Mouse (Mus musculus) forebrain, embryonic 12.5 days (tissue): ENCODE results near the gene Folr1. TPM values are rescaled to one million over a fixed set of nuclear protein-coding genes. Genes with fewer than 3 reads are reported as not detected.

ENCODE experiments used
- ATAC-seq: fragments of 200-750 bp; cut with Nextera tagmentation; 2 replicates; pipeline ENCODE4 v1.8.0; 2017; ENCODE audit warnings: moderate TSS enrichment; ENCODE audit not compliant: low FRiP score
- H3K27ac ChIP-seq: fragments of 300-500 bp; sonication (generic); 2 replicates; pipeline ENCODE4 v1.5.1; 2016; ENCODE audit warnings: mild to moderate bottlenecking
- H3K27me3 ChIP-seq: fragments of 300-500 bp; sonication (generic); 2 replicates; pipeline ENCODE4 v1.6.1; 2016; ENCODE audit warnings: mild to moderate bottlenecking
- H3K36me3 ChIP-seq: fragments of 300-500 bp; sonication (generic); replicated peaks from 2 replicates; pipeline ENCODE4 v1.6.1; 2016; ENCODE audit warnings: mild to moderate bottlenecking
- H3K4me1 ChIP-seq: fragments of 300-500 bp; sonication (generic); 2 replicates; pipeline ENCODE4 v1.6.1; 2016
- H3K4me2 ChIP-seq: fragments of 300-500 bp; sonication (generic); 2 replicates; pipeline ENCODE4 v1.6.1; 2016; ENCODE audit warnings: mild to moderate bottlenecking, moderate library complexity
- H3K4me3 ChIP-seq: fragments of 300-500 bp; sonication (generic); replicated peaks from 2 replicates; pipeline ENCODE4 v1.5.1; 2016; ENCODE audit warnings: mild to moderate bottlenecking
- H3K9ac ChIP-seq: fragments of 300-500 bp; sonication (generic); 2 replicates; pipeline ENCODE4 v1.6.1; 2016; ENCODE audit warnings: mild to moderate bottlenecking
- H3K9me3 ChIP-seq: fragments of 300-500 bp; sonication (generic); 2 replicates; pipeline ENCODE4 v1.6.1; 2016
- WGBS: fragments of 180-500 bp; shearing (Covaris S2); methylation state at CpG from one replicate; pipeline ENCODE4 v1.1.7; 2016; 5-methylcytosine and 5-hydroxymethylcytosine counted together
- polyA plus RNA-seq: library from polyadenylated mRNA; unstranded; fragments of >200 nt; fragmentation: Nextera tagmentation; extraction: Ambion mirVana; gene quantifications from 2 replicates; pipeline ENCODE4 v1.2.1, GENCODE M21; 2016

Gene Folr1
- polyA plus RNA-seq, 1 experiment from 2014 or later = 8.2 TPM

GRCm38 (mm10) chr7:101866491-101867265, 3.9 kb downstream of the Folr1 start:
- ATAC-seq = no peak
- Histone ChIP-seq H3K36me3 (no peaks in the 10 kb centered on the region), H3K4me3 (no peak overlapping the region), H3K4me2 (no peak overlapping the region), H3K4me1 (peaks cover 4% of the 10 kb centered on the region), H3K27me3 (no peaks in the 10 kb centered on the region), H3K9me3 (no peaks in the 10 kb centered on the region), H3K27ac (no peak overlapping the region), H3K9ac (no peak overlapping the region)
- WGBS = 74% methylated on average over 11 of the region's 11 CpGs

DNA sequence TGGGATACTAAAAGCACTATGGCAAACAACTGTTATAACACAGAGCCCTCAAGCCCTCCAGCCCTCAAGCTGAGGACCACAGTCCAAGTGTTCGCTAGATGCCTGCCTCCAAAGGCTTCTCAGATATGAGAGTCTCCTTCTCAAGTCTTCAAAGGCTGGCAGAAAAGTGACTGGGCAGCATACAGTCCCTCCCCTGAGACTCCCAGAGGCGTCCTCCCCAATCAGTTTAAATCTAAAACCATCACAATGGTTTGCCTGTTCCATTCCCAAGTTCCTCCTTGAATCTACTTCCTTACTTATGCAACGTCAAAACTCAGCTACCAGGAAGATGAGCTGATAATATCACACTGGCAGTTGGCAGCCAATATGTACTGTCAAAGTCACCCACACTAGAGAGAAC, 7.2 kb downstream of the Folr1 start, which contains the start of gene Anapc15:
TSS of gene Anapc15 (plus strand) at position 301 of the 400 bp plus-strand sequence.
- no peaks in the 10 kb centered on the region for H3K4me1 ChIP-seq
- H3K4me2 ChIP-seq = no peak within 1 kb of the TSS
- no peaks in the 10 kb centered on the region for H3K36me3 ChIP-seq
- 90% methylated on average over 3 of the region's 3 CpGs for whole genome bisulfite sequencing
- H3K27me3 ChIP-seq = no peaks in the 10 kb centered on the region
- H3K9me3 ChIP-seq = no peaks in the 10 kb centered on the region
- no peak for ATAC-seq
- H3K27ac ChIP-seq = no peak within 1 kb of the TSS
- H3K4me3 ChIP-seq = no peak within 1 kb of the TSS
- no peak within 1 kb of the TSS for H3K9ac ChIP-seq

- 72% methylated on average over 3 of the region's 3 CpGs for WGBS
- Histone ChIP-seq H3K9ac (no peak overlapping the region), H3K9me3 (no peaks in the 10 kb centered on the region), H3K27ac (no peak overlapping the region), H3K4me2 (no peak overlapping the region), H3K27me3 (no peaks in the 10 kb centered on the region), H3K4me3 (no peak overlapping the region), H3K4me1 (no peaks in the 10 kb centered on the region), H3K36me3 (no peaks in the 10 kb centered on the region)
- ATAC-seq = no peak
These were observed 8.3 kb downstream of the Folr1 start for GRCm38 (mm10) chr7:101862291-101862690.

GRCm38 (mm10) chr7:101860978-101861377, 9.6 kb downstream of the Folr1 start:
- Histone ChIP-seq H3K9ac (no peak overlapping the region), H3K27me3 (no peaks in the 10 kb centered on the region), H3K36me3 (no peaks in the 10 kb centered on the region), H3K9me3 (no peaks in the 10 kb centered on the region), H3K27ac (no peak overlapping the region), H3K4me1 (no peaks in the 10 kb centered on the region), H3K4me3 (no peak overlapping the region), H3K4me2 (no peak overlapping the region)
- no peak for ATAC-seq

DNA sequence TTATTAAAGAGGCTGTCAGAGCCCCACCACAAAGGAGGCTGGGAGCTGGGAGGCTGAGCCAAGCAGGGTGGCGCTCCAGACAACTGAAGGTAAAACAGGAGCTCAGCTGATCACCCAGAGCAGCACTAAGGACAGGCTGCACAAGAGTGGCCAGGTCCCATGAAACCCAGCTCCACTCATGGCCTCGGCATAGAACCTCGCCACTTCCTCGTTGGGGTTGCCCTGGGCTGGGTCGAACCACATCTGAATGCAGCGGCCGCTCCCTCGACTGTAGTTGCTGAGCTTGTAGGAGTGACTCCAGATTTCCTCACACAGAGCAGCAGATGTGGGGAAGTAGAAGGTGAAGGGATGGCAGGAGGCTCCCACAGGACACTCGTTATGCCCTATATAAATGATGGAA, 12.2 kb downstream of the Folr1 start:
- no peak overlapping the region for H3K4me3 ChIP-seq
- no peaks in the 10 kb centered on the region for H3K4me1 ChIP-seq
- no peak overlapping the region for H3K4me2 ChIP-seq
- 87% methylated on average over 9 of the region's 9 CpGs for WGBS
- ATAC-seq = no peak
- no peak overlapping the region for H3K9ac ChIP-seq
- H3K27me3 ChIP-seq = no peaks in the 10 kb centered on the region
- H3K9me3 ChIP-seq = no peaks in the 10 kb centered on the region
- no peaks in the 10 kb centered on the region for H3K36me3 ChIP-seq
- H3K27ac ChIP-seq = no peak overlapping the region

- no peaks in the 10 kb centered on the region for H3K9me3 ChIP-seq
These were observed 13.5 kb downstream of the Folr1 start, which contains the start of gene Folr2 for GRCm38 (mm10) chr7:101857094-101857493. TSS of gene Folr2 (minus strand) at chr7:101857194.

DNA sequence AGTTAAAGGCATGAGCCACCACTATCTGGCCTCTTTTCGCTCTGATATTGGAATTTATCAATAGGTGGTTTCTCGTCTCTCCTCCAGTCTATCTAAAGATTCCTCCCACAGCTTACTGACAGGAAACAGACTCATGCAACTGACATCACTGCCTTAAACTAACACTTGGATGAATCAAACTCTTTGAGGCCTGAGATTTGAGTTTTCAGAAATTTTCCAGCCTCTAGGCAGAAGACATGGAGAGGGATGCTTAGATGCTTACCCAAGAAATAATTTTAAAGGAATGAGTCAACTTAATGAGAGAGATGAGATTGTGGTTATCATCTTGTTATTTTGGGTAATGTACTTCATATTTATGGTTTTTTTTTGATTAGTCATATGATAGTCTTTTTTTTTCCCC, 16.8 kb downstream of the Folr1 start:
- Histone ChIP-seq H3K9me3 (no peaks in the 10 kb centered on the region), H3K4me3 (no peak overlapping the region), H3K4me2 (no peak overlapping the region), H3K9ac (no peak overlapping the region), H3K27ac (no peak overlapping the region), H3K27me3 (no peaks in the 10 kb centered on the region), H3K4me1 (no peaks in the 10 kb centered on the region), H3K36me3 (no peaks in the 10 kb centered on the region)
- no peak for ATAC-seq
- WGBS = 88% methylated on average over 2 of the region's 2 CpGs

More at GRCm38 (mm10) chr7:101857094-101857493, 13.5 kb downstream of the Folr1 start, which contains the start of gene Folr2:
- Histone ChIP-seq H3K36me3 (no peaks in the 10 kb centered on the region), H3K4me2 (no peak within 1 kb of the TSS), H3K9ac (no peak within 1 kb of the TSS), H3K4me3 (no peak within 1 kb of the TSS), H3K4me1 (no peaks in the 10 kb centered on the region), H3K27ac (no peak within 1 kb of the TSS), H3K27me3 (no peaks in the 10 kb centered on the region)
- ATAC-seq = no peak
- WGBS = 90% methylated on average over 4 of the region's 4 CpGs

DNA sequence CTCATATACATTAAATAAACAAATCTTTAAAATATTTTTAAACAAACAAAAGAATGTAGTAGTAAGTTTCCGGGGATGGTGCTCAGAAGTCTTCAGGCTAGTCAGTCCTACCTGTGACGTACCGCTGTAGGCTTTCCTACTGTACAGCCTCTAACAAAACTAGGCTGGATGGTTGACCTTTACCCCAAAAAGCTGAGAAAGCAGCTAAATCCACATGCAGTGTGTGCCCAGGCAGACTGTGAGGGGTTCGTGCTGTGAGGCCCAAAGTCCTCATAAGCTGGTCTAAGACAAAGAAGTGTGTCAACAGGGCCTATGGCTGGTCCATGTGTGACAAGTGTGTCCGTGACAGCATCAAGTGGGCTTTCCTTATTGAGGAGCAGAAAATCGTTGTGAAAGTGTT, 17.7 kb downstream of the Folr1 start:
- Histone ChIP-seq H3K27me3 (no peaks in the 10 kb centered on the region), H3K4me1 (no peaks in the 10 kb centered on the region), H3K36me3 (no peaks in the 10 kb centered on the region), H3K27ac (no peak overlapping the region), H3K4me3 (no peak overlapping the region), H3K9me3 (no peaks in the 10 kb centered on the region), H3K9ac (no peak overlapping the region), H3K4me2 (no peak overlapping the region)
- ATAC-seq = no peak
- 86% methylated on average over 6 of the region's 6 CpGs for WGBS

GRCm38 (mm10) chr7:101851689-101852088, 18.9 kb downstream of the Folr1 start:
- no peak overlapping the region for H3K4me2 ChIP-seq
- no peaks in the 10 kb centered on the region for H3K9me3 ChIP-seq
- ATAC-seq = no peak

GRCm38 (mm10) chr7:101847934-101848333, 22.7 kb downstream of the Folr1 start:
- Histone ChIP-seq H3K36me3 (no peaks in the 10 kb centered on the region), H3K9me3 (no peaks in the 10 kb centered on the region), H3K4me1 (no peaks in the 10 kb centered on the region), H3K27ac (no peak overlapping the region), H3K27me3 (no peaks in the 10 kb centered on the region), H3K4me3 (no peak overlapping the region), H3K9ac (no peak overlapping the region), H3K4me2 (no peak overlapping the region)
- 97% methylated on average over 1 of the region's 1 CpGs for WGBS
- ATAC-seq = no peak

More at GRCm38 (mm10) chr7:101851689-101852088, 18.9 kb downstream of the Folr1 start:
- 81% methylated on average over 6 of the region's 6 CpGs for WGBS
- no peak overlapping the region for H3K9ac ChIP-seq
- H3K27me3 ChIP-seq = no peaks in the 10 kb centered on the region
- no peaks in the 10 kb centered on the region for H3K4me1 ChIP-seq
- H3K27ac ChIP-seq = no peak overlapping the region
- no peak overlapping the region for H3K4me3 ChIP-seq
- no peaks in the 10 kb centered on the region for H3K36me3 ChIP-seq

- Histone ChIP-seq H3K36me3 (no peaks in the 10 kb centered on the region), H3K9ac (no peak overlapping the region), H3K4me3 (no peak overlapping the region), H3K4me1 (no peaks in the 10 kb centered on the region), H3K27me3 (no peaks in the 10 kb centered on the region), H3K9me3 (no peaks in the 10 kb centered on the region), H3K4me2 (no peak overlapping the region), H3K27ac (no peak overlapping the region)
- ATAC-seq = no peak
- WGBS = 83% methylated on average over 6 of the region's 6 CpGs
These were observed 26.4 kb downstream of the Folr1 start for GRCm38 (mm10) chr7:101844186-101844585.

DNA sequence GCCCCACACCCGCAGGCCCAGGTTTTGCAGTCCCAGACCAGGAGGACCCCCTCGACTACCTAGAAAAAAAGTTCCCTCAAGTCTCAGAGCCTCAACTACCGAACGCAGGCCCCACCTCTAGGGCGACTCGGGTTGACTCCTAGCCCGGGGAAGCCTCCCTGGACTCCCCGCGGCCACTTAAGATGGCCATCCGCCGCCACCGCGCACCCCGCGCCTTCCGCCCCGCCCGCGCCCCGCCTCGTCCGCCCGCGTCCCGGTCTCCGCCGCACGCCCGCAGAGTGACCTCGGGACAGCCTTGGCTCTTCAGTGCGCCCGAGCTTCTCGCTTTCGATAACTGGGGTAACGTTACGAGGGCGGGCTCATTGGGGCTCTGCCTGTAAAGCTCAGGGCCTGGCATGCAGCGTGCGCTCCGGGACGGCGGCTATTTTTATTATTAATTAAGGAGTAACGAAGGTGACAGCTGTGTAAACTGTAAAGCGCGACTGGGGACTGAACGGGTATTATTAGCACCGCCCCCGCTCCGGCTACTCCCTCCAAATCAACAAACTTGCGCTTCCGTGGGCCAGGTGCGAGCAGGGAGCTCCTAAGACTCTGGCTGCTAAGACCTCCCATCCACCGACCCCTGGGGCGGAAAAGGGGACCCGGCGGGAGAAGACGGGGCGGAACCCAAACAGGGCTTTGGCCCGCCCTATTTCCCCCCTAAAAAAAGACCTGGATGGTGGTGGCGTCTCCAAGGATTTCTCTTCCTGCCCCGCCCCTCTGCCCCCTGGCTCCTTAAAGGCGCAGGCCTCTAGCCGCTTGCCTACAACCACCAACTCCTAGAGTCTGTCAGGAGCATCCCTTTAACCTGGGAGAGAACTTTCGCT, 32.7 kb downstream of the Folr1 start, which contains the start of gene Inppl1:
TSS of gene Inppl1 (minus strand) at position 624 of the 866 bp plus-strand sequence.
- WGBS = under 1% methylated on average over 64 of the region's 64 CpGs
- Histone ChIP-seq H3K9me3 (no peaks in the 10 kb centered on the region), H3K27me3 (no peaks in the 10 kb centered on the region), H3K4me1 (peaks cover 53% of the 10 kb centered on the region), H3K36me3 (peaks cover 14% of the 10 kb centered on the region), H3K9ac (peak within 1 kb of the TSS; percentile 96), H3K4me2 (peak within 1 kb of the TSS; percentile 90), H3K4me3 (peak within 1 kb of the TSS; percentile 82), H3K27ac (peak within 1 kb of the TSS; percentile 89)
- ATAC-seq = peak; percentile 77
